Mouse (Mus musculus) layer of hippocampus, postnatal 10 days (tissue): ENCODE data around the gene Noa1. TPM values are rescaled to one million over a fixed set of nuclear protein-coding genes. Genes with fewer than 3 reads are reported as not detected.

ENCODE experiments used
- DNase-seq, 2 experiments: peaks; one replicate each; pipeline ENCODE4 v3.0.0; 2021; ENCODE audit warnings: low spot score in 2 of 2
- microRNA-seq, 2 experiments: library from miRNA; unstranded; fragments of <30 nt; microRNA quantifications; one replicate each; pipeline ENCODE4 v1.2.0; 2021
- total RNA-seq, 2 experiments: library from RNA; stranded (reverse); gene quantifications; 2 replicates each; pipeline ENCODE4 v1.2.3; 2021

The Noa1 gene
- total RNA-seq, 2 experiments from 2014 or later: 24.3 to 29.0 TPM

- DNase-seq: no peak
Measured at GRCm38 (mm10) chr5:77254402-77254801, 55.5 kb downstream of the Noa1 start.

GRCm38 (mm10) chr5:77253154-77253553 is 56.7 kb downstream of the Noa1 start:
- no peak for DNase-seq

GRCm38 (mm10) chr5:77252115-77252827 is 57.6 kb downstream of the Noa1 start:
- no peak for DNase-seq

GRCm38 (mm10) chr5:77251656-77252055 is 58.2 kb downstream of the Noa1 start:
- DNase-seq: no peak

GRCm38 (mm10) chr5:77250083-77250482 is 59.8 kb downstream of the Noa1 start:
- no peak for DNase-seq

- no peak for DNase-seq
Measured at GRCm38 (mm10) chr5:77245787-77246671, 63.9 kb downstream of the Noa1 start.

- no peak for DNase-seq
Measured at GRCm38 (mm10) chr5:77245463-77245786, 64.5 kb downstream of the Noa1 start.

GRCm38 (mm10) chr5:77244331-77244987 is 65.4 kb downstream of the Noa1 start:
- DNase-seq: peak; percentile 25 to 31

Small RNA genes within 50 kb of the gene (microRNA-seq; reads per million reads assigned to microRNA genes)
- 0 reads per million in 2 experiments for gene Mir5098

Other genes with a start within 250 kb of the Noa1 start
- gene Hopx, start 195.0 kb downstream of the Noa1 start, total RNA-seq: 10 to 100 TPM; 76.6 to 77.1 TPM
- gene Spink2, start 98.6 kb downstream of the Noa1 start, total RNA-seq: not detected
- 1 to 10 TPM; 6.0 to 6.1 TPM for gene Rest, start 44.6 kb downstream of the Noa1 start, total RNA-seq
- 10 to 100 TPM; 51.8 to 54.2 TPM for gene Polr2b, start 63 bp upstream of the Noa1 start, total RNA-seq
- 10 to 100 TPM; 52.5 to 60.3 TPM for gene Igfbp7, start 98.0 kb upstream of the Noa1 start, total RNA-seq